Mouse (Mus musculus) megakaryocyte progenitor cell, adult 5-6 weeks (primary cell): ENCODE data around the gene Atp10a. TPM values are rescaled to one million over a fixed set of nuclear protein-coding genes. Genes with fewer than 3 reads are reported as not detected.

Source experiments
- ATAC-seq: replicated peaks from 2 replicates; pipeline ENCODE4 v1.8.0; 2016; ENCODE audit warnings: mild to moderate bottlenecking, moderate TSS enrichment, inconsistent platforms; ENCODE audit not compliant: poor library complexity
- total RNA-seq, 2 experiments: library from RNA; stranded (forward) in 1 of 2; stranded (reverse) in 1 of 2; fragments of 157-497, 149-512 nt in 1 of 2; fragments of 200-1000 nt in 1 of 2; gene quantifications; 2 replicates each; pipeline versions ENCODE4 v1.2.3 to v1.2.4; 2015 to 2017

The Atp10a gene
- total RNA-seq, 2 experiments from 2014 or later: 12.1 to 15.1 TPM

DNA sequence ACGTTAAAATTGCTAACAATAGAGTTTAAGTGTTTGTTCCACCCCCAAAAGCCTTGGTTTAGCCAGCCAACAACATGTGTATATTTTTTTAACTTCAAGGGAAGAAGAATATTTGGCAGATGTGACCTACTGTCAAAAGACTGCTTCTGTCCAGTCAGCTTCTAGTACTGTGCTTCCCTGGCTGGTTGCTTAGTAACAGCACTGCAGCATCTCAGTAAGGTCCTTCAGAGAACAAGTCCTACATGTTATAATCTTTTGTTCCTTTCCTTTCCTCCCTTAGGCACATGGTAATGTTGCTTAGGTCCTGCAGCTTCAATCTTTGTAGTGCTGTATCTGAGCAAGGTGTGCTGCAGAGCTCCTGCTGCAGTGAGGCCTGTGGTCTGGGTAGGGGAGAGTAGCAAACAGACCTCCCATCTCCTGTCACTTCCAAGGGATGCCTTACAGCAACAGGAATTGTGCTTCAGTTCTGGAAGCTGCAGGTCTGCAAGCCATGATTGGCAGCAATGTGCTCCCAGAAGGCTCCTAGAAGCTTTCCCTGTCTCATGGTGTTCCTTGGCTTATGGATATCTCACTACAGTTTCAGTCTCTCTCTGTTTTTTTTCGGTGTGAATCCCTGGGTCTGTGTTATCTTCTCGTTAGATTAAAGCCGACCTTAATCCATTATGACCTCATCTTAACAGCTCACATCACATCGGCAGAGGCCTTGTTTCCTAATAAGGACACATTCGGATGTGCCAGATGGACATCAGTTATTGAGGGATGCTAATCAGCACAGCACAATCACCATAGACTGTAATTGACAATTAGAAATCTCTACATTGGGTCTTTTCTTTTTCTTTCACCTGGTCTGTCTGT is 34.3 kb downstream of the Atp10a start:
- no peak for ATAC-seq

DNA sequence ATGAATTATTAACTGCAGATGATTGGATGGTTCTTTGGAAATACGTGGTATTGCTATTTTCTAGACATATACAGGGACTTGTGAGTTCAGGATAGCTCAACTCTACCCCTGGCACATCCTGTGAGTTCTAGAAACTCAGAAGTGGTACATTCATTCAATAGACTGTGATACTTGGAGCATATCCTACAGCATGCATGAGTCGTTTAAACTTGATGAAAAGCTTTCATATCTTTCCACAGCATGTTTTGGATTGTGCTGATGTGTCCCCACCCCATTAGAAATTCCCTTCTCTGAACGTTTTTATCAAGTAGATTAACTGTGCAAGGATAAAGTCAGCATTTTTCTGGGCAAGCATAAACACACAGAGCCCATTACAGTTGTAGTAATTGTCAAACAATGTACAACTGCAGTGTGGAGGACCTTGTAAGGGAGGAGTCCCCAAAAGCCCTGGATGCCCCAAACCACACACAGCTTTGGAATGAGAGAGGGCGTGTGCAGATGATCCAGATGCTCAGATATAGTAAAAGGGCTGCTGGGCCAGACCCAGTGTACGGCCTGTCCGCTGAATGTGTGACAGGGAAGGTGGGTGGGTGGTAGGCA is 35.1 kb downstream of the Atp10a start:
- ATAC-seq: no peak

DNA sequence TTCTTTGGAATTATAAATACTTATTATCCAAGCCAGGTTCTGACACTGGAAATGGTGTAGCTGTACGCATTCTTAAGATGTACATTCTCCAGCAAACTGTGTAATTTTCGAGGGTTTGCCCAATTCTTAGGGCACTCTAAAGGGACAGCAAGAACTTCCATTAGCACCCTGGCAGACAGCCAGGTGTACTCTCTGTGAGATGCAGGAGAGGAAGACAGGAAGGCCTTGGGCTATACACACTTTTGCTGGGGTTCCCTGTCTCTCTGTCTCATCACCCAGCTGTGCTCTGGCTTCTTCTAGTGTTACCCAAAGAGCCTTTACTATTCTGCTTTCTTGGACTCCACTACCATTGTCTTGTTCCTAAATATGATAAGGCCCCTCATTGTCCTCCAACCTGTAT is 36.7 kb downstream of the Atp10a start:
- ATAC-seq: no peak

DNA sequence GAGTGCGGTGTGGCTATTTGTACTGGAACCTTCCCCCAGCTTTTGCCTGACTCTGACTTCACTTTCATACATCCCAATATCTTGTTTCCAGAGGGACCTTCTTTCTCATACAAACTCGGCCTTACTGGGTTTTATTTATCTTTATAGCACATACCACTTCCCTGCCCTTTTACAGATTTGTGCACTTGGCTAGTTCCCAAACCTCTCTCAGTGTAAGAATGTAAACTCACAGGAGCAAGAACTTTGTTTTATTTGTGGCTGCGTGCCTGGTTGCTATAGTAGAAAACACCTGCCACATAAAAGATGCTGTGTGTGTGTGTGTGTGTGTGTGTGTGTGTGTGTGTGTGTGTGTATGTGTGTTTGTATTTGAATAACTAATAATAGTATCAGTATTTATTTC is 37.4 kb downstream of the Atp10a start:
- ATAC-seq: peak; percentile 32

DNA sequence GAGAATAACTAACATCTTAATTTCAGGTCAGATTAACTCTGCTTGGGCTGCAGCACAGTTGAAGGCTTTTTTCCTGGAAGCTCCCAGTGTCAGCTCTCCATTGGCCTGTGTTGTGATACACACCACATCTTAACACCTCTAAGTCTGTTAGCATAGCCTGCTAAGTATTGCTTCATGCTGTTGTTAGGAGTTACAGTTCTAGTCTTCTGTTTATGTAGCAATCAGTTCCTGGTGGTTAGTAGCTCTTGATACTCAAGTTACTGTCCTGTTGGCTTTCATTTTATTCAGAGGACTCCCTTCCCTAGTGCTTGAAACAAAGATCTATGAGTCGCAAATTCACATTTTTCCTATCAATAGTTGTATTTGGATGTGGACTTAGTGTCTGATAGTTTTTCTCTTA is 39.7 kb downstream of the Atp10a start:
- ATAC-seq: peak; percentile 85

DNA sequence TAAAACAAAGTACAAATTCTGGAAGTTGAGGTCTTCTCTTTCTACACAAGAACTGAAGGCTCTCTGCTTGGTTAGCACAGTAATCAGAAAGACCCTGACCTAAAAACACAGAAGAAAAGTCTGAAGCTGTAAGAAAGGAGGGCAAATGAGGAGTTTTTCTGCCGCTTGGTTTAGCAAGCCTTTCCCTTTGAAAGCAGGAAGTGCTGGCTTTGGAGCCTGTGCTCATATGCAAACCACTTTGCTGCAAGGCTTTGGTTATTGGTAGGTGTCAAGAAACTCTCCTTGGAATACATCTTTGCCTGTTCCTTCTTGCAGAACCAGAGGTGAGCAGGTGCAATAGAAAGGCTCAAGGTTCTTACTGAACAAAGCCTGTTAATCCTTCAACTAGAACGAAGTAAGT is 41.1 kb downstream of the Atp10a start:
- peak; percentile 27; the same call in 1 of the 2 replicates for ATAC-seq

DNA sequence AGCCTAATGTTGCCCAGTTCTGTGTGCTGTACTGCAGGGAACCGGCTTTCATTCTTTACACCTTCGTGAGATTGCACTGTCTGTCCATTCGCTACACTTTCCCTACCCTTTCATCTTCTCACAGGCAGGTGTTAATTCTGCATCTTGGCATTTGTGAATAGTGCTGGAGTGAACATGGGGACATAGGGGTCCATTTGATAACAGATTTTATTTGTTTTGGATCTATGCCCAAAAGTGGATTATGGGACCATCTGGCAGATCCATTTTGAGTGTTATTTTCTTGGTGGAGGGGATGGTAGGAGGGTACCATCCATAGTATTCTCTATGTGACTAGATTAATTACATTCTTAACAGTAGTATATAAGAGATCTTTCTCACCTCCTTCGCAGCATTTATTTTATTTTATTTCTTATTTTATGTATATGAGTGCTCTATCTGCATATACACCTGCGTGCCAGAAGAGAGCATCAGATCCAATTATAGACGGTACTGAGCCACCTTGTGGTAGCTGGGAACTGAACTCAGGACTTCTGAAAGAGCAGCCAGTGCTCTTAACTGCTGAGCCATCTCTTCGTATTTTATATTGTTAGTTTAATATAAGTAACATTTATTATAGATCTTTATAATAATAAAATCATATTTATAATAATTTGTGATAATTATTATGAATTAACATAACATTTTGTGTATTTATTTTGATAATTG is 42.9 kb downstream of the Atp10a start:
- ATAC-seq: no peak

DNA sequence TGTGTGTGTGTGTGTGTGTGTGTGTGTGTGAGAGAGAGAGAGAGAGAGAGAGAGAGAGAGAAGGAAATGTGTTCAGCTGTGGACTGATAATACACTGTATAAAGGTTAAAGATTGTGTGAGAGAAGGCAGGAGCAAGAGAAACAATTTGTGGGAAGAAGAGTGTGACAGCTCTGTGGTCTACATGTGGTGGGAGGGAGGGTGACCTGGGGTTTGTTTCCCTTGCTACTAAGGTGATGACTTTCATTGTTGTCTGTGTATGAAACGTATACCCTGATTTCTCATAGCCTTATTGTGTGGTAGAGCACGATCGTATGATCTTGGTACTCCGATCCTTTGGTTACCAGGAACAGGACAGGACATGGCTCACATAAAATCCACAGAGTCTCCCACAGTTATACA is 45.3 kb downstream of the Atp10a start:
- ATAC-seq: 0 out of 2 replicates have a peak, but pooled peaks have one; percentile 38

DNA sequence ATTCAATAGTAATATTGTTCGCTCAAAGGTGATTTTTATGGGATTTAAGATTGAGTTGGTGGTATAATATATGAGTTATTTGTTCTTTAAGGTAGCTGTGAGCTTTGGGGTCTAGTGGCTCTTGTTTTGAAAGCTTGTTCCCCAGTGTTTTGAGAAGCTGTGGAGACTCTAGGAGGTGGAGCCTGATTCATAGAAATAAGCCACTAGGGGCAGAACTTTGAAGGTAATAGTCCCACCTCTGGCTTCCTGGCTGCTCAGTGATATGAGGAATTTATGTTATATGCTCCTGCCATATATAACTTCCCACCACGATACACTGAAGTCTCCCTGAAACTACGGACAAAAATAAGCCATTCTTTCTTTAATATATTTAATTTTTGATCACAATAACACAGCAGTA is 49.2 kb downstream of the Atp10a start:
- ATAC-seq: peak; percentile 66

DNA sequence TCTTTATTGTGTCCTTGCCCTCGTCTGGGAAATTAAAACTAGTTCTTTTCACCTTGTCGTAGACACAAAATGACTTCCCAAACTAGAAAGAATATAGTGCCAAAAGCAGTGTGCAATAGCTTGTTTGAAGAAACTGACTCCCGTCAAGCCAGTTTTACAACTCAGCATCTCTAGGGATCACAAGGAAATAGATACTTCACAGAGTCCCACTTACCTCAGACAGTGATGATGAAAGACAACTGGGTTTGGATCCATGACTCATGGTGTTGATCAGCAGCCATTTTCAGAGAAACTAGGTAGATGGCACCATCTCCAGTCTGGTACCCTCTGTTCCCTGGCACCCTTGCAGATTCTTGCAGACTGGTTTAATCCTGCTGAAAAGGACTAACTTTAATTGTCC is 53.3 kb downstream of the Atp10a start:
- no peak for ATAC-seq

DNA sequence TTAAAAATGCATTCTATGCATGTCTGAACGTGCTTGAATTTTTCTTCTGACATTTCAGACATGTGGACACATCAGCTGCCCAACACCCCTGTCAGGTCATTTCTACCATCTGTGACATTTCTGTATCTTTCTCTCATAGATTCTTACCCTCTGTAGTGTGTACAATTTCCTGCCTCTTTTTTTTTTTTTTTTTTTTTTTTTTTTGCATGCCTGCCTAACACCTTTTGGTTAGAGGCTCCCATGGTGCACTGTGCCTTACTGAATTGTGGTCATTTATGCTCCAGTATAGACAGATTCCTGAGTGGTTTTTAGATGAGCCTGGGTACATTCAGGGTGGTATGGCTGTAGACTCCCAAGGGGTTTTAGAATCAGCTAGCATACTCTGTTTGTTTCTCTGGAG is 54.3 kb downstream of the Atp10a start:
- no peak for ATAC-seq

DNA sequence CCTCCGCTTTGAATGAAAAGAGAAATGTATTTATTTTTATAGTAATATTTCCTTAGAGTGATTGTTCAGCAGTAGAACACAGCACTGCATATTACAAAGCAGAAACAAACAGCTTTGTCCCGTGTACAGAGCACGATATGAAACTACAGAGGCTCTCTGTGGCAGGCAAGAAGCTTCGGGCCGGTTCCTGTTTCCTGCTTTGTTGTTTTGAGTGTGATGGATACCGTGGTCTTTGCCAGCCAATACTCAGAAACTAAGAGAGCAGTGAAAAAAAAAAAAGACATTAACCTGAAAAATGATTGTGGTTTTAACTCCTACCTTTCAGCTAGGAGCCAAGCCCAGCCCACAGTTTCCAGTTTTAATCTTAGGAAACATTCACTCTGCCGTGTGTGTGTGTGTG is 55.8 kb downstream of the Atp10a start:
- ATAC-seq: peak; percentile 61

DNA sequence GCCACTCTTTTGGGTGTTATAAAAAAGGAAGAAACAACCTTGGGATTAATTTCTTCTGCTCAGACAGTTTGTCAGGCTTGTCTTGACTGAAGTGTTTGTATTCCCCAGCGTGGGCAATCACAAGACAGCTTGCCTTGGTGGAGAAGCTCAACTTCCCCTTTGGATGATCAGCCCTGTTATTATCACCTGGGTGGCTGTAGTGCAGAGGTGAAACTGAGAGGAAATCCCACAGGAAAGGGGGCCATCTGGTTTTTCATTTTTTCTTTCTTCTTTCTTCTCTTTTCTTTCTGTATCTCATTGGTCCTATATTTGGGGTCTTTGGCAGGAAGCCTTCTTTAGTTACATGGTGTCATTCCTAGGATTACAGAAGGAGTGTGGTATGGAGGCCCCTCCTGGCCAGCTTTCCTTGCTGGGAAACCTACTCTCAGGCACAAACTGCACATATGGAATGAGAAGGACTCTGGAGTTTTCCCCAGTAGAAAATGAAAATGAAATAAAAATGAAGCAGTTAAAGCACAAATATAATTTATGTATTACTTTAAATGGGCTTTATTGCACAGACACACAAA is 59.7 kb downstream of the Atp10a start:
- no peak for ATAC-seq

DNA sequence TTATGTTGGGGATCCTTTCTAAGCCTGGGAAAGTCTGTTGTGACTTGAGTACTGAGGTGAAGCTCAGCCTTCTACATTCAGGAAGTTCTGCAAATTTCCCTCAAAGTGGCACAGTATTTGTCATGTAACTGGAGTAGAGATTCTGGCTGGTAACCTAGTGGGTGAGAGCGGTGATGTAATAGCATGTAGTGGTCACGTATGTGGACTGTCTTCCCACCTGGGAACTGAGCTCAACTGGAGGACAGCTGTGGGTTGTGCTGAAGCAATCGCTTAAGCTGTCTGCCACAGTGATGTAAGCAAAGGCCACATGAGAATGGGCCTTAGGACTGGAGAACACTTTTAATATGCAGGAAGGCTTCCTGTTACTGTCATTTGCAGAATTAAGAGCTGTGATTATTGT is 60.7 kb downstream of the Atp10a start:
- ATAC-seq: peak; percentile 77

DNA sequence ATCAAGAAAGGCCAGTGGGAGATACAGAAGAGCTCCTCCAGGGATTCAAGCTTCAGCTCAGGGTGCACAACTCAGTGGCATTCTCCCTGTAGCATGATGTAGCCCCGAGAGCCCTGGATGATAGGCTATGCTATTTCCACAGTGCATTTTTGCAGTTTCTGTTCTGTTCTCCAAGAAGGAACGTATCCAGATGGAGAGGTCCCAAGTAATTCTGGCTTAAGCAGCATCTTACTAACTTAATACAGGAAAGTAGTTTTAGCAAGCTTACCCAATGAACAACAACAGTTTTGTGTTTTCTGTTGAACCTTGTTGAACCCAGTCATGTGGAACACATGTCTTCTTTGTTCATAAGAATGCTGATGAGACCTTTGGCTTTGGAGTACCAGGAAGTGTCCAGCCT is 62.6 kb downstream of the Atp10a start:
- ATAC-seq: no peak

DNA sequence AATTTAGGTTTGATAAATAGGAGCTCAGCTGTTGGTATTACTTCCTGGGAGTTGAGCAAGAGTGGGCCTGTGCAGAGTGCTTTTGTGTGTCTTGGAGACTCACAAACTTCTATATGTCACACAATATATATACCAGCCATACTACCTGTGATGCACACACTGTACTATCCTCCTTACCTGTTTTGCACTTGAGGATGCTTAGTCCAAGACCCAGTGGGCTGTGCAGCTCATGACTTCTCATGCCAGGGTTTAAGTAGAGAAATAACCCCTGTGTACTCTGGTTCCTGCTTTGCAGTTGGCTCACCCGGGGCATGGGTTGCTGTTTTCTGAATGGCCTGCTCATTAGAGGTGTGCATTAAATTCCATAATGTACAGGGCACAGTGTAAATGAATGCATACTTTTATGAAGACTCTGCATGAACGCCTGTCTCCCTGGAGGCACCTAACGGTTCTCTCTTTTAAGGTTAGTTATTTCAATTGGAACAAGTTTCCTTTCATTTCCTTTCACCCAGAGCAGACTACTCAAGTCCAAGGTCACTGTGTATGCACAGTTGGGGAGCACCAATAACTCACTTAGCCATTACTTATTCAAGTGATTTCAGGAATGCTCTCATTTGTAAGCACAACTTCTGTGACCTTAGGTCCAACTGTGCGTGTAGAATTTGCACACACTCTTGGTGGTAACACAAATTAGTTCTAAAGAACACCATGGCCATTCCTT is 63.4 kb downstream of the Atp10a start:
- ATAC-seq: no peak

DNA sequence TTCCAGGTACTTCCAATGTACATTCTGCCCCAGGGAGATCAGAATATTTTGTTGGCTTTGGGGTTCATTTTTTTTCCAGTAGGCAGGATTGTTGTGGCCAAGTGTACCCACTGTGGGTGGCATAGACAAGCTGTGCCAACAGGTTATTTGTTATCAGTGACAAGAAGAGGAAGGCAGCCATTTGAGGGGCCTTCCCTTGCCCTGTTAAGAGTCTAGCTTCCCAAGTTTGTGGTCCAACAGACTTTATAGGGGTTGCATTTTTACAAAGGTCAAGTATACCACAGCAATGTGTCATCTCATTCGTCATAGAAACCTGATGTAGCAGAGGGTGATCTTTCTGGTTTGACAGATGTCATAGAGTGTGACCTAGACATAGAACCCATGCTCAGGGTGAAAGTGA is 66.3 kb downstream of the Atp10a start:
- peak; percentile 35 for ATAC-seq

DNA sequence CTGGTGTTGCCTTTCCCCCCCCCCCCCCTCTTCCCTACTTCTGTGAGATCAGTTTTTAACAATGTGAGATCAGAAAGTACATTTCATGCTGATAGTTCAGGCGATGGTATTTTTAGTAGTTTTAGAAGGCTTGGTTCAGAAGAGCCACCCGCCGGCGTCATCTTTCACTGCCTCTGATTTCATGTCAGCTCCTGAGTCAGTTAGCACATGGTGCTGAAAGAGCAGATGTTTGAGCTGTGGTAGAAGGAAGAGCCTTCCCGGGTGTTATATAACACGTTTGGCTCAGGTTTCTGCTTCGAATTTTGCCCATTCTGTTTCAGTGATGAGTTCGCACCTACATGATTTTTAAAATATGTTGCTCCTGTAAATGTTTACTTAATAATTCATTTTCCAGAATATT is 74.2 kb downstream of the Atp10a start:
- peak; percentile 42 for ATAC-seq

DNA sequence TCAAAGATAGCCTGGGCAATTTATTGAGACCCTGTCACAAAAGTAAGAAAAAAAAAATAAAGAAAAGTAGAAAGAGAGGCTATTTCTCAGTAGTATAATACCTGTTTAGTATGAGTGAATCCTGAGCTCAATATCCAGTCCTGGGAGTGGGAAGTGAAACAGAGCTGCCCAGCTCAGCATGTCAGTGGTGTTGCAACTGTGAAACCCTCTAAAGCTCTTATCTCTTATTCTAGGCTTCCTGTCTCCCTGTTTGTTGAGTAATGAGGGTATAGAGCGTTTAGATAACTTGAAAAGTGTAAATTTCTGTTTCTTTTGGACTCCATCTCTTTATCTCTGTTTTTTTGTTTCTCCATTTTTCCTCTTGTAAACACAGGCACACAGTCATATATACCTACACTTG is 74.9 kb downstream of the Atp10a start:
- ATAC-seq: peak; percentile 82

DNA sequence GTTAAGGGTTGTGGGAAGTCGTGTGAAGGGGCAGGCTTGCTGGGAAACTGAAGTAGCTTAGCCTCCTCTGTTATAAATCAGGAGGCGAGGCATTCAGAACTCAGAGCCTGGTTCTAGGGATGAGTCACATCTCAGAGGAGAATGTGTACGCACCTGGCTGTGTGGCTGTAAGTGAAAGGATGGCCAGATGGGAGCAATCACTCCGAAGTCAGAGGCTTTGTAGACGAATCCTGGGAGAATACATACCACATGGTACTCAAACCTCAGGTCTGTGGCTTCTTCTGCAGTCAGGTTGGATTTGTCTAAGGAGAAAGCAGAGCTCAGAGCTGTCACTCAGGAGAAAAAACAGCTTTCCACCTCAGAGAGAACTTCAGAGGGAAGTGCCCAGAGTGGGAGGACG is 76.4 kb downstream of the Atp10a start:
- ATAC-seq: no peak

DNA sequence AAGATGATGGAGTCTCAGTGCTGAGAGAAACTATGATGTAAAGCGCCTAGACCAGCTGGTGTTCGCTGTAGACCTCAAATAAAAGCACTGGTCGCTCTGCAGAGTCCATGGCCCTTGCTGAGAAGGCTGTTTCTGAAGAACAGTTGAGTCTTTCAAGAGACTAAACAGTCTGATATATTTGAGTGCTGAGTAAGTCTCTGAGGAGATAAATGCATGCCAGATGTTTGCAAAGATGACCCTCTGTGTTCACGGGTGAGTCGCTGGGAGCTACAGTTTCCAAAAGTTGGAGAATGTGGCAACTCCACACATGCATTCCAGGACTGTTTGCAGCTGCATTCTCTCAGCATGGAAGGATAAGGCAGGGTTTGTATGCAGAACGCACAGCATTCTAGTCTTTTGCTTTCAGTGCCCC is 77.5 kb downstream of the Atp10a start:
- no peak for ATAC-seq
